Mouse (Mus musculus): ENCODE data around the gene Slc1a5. TPM values are rescaled to one million over a fixed set of nuclear protein-coding genes. Genes with fewer than 3 reads are reported as not detected.

The Slc1a5 gene
- polyA plus RNA-seq, 1 experiment from 2014 or later: 36.1 TPM

GRCm38 (mm10) chr7:16752016-16752415 is 29.1 kb upstream of the Slc1a5 start:
- Histone ChIP-seq H3K9me3 (ENCODE audit: control insufficient read depth, low read length) (no peaks in the 10 kb centered on the region), H3K9ac (ENCODE audit: low read depth, low read length) (no peak overlapping the region), H3K36me3 (ENCODE audit: control insufficient read depth, insufficient read depth, low read length) (peaks cover 28% of the 10 kb centered on the region), H3K4me1 (ENCODE audit: control insufficient read depth, insufficient read depth, low read length) (no peaks in the 10 kb centered on the region), H3K4me3 (ENCODE audit: low read length) (no peak overlapping the region), H3K4me2 (replicated peaks; ENCODE audit: low read depth, low read length) (no peak overlapping the region), H3K27ac (ENCODE audit: low read depth, low read length) (no peak overlapping the region), H3K27me3 (ENCODE audit: control insufficient read depth, insufficient read depth, low read length) (no peaks in the 10 kb centered on the region)
- no peak for ATAC-seq (ENCODE audit: low FRiP score, low TSS enrichment)
- WGBS: 86% methylated on average over 12 of the region's 12 CpGs

GRCm38 (mm10) chr7:16755362-16756017 is 25.6 kb upstream of the Slc1a5 start:
- Histone ChIP-seq H3K4me2 (replicated peaks; ENCODE audit: low read depth, low read length) (no peak overlapping the region), H3K27ac (ENCODE audit: low read depth, low read length) (no peak overlapping the region; the same call in 1 of the 2 replicates), H3K9ac (ENCODE audit: low read depth, low read length) (no peak overlapping the region), H3K9me3 (ENCODE audit: control insufficient read depth, low read length) (no peaks in the 10 kb centered on the region), H3K27me3 (ENCODE audit: control insufficient read depth, insufficient read depth, low read length) (no peaks in the 10 kb centered on the region), H3K4me1 (ENCODE audit: control insufficient read depth, insufficient read depth, low read length) (peaks cover 3% of the 10 kb centered on the region; the same call in 1 of the 2 replicates), H3K36me3 (ENCODE audit: control insufficient read depth, insufficient read depth, low read length) (no peaks in the 10 kb centered on the region), H3K4me3 (ENCODE audit: low read length) (no peak overlapping the region)
- 69% methylated on average over 17 of the region's 17 CpGs for WGBS
- no peak for ATAC-seq (ENCODE audit: low FRiP score, low TSS enrichment)

DNA sequence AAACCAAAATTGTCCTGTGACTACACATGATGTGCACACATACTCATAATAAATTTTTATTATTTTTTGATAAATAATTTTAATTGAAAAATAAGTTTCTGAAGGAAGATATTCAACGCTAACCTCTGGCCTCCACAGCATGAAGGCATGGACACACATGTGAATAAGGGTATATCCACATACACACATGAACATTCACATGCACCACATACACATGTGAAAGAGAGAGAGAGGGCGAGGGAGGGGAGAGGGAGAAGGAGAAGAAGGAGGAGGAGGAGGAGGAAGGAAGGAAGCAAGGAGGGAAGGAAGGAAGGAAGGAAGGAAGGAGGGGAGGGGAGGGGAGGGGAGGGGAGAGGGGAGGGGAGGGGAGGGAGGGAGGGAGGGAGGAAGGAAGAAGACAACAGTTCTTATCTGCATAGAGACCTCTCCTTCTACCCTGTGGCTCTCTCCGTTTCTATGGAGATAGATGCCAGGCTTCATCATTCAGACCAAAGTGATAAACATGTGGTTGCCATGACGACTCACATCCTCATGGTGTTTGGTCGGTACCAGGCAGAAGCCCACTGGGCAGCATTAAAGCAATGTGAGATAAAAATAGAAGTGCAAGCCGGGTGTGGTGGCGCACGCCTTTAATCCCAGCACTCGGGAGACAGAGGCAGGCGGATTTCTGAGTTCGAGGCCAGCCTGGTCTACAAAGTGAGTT is 22.1 kb upstream of the Slc1a5 start:
- Histone ChIP-seq H3K9ac (ENCODE audit: low read depth, low read length) (no peak overlapping the region), H3K27ac (ENCODE audit: low read depth, low read length) (no peak overlapping the region), H3K4me1 (ENCODE audit: control insufficient read depth, insufficient read depth, low read length) (peaks cover 9% of the 10 kb centered on the region), H3K9me3 (ENCODE audit: control insufficient read depth, low read length) (no peaks in the 10 kb centered on the region), H3K4me2 (replicated peaks; ENCODE audit: low read depth, low read length) (no peak overlapping the region), H3K4me3 (ENCODE audit: low read length) (no peak overlapping the region), H3K27me3 (ENCODE audit: control insufficient read depth, insufficient read depth, low read length) (no peaks in the 10 kb centered on the region), H3K36me3 (ENCODE audit: control insufficient read depth, insufficient read depth, low read length) (no peaks in the 10 kb centered on the region)
- 83% methylated on average over 10 of the region's 11 CpGs for WGBS
- no peak for ATAC-seq (ENCODE audit: low FRiP score, low TSS enrichment)

DNA sequence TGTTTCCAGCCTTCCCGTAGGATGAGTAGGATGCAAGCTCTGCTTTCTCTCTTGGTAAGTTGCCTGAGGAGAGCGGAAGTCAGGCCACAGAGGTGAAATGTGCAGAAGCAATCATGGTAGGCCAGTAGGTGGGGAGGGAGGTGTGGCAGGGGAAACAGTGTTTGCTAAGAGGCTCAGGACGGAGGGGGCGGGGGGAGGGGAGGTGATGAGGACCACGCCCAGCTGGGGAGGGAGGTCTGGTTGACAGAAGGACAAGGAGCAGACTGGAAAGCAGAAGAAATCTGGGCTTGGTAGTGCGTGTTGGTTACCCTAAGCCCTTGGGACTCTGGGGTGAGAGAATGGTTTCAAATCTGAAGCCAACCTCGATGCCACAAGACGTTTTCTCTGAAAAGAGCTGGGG is 20.8 kb upstream of the Slc1a5 start:
- no peak overlapping the region for H3K4me2 ChIP-seq (replicated peaks; ENCODE audit: low read depth, low read length)
- no peaks in the 10 kb centered on the region for H3K36me3 ChIP-seq (ENCODE audit: control insufficient read depth, insufficient read depth, low read length)
- no peak for ATAC-seq (ENCODE audit: low FRiP score, low TSS enrichment)
- H3K27me3 ChIP-seq (ENCODE audit: control insufficient read depth, insufficient read depth, low read length): no peaks in the 10 kb centered on the region
- no peak overlapping the region for H3K4me3 ChIP-seq (ENCODE audit: low read length)
- WGBS: 20% methylated on average over 8 of the region's 8 CpGs
- no peaks in the 10 kb centered on the region for H3K9me3 ChIP-seq (ENCODE audit: control insufficient read depth, low read length)
- peaks cover 9% of the 10 kb centered on the region for H3K4me1 ChIP-seq (ENCODE audit: control insufficient read depth, insufficient read depth, low read length)
- no peak overlapping the region for H3K27ac ChIP-seq (ENCODE audit: low read depth, low read length)
- no peak overlapping the region for H3K9ac ChIP-seq (ENCODE audit: low read depth, low read length)

DNA sequence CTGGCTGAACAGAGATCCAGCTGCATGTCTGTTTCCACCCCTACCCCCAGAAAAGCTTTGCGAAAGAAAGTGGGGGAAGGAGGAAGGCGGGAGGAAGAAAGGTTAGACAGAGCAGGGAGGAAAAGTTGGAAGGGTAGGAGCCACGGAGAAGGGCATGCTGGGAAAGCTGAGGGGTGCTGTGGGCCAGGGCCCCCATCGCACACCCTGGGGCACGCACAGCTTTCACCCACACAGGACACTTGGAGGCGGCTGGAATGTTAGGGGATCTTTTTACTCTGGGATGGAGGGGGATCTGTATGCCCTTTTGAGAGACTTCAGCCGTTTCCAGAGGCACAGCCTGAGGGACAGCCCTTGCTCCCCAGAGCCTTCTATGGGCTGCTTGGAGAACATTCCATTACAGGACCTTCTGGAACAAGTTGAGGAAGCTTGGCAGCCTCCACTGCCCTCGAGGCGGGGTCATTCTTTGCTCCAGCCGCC is 20.1 kb upstream of the Slc1a5 start:
- H3K9ac ChIP-seq (ENCODE audit: low read depth, low read length): no peak overlapping the region
- peak overlapping the region; percentile 71 for H3K27ac ChIP-seq (ENCODE audit: low read depth, low read length)
- peak; percentile 58; the same call in 1 of the 2 replicates for ATAC-seq (ENCODE audit: low FRiP score, low TSS enrichment)
- 33% methylated on average over 10 of the region's 10 CpGs for WGBS
- H3K36me3 ChIP-seq (ENCODE audit: control insufficient read depth, insufficient read depth, low read length): no peaks in the 10 kb centered on the region
- peaks cover 9% of the 10 kb centered on the region for H3K4me1 ChIP-seq (ENCODE audit: control insufficient read depth, insufficient read depth, low read length)
- no peak overlapping the region for H3K4me3 ChIP-seq (ENCODE audit: low read length)
- H3K9me3 ChIP-seq (ENCODE audit: control insufficient read depth, low read length): no peaks in the 10 kb centered on the region
- no peaks in the 10 kb centered on the region for H3K27me3 ChIP-seq (ENCODE audit: control insufficient read depth, insufficient read depth, low read length)
- H3K4me2 ChIP-seq (replicated peaks; ENCODE audit: low read depth, low read length): no peak overlapping the region

GRCm38 (mm10) chr7:16761630-16762029 is 19.5 kb upstream of the Slc1a5 start:
- Histone ChIP-seq H3K27me3 (ENCODE audit: control insufficient read depth, insufficient read depth, low read length) (no peaks in the 10 kb centered on the region), H3K4me2 (replicated peaks; ENCODE audit: low read depth, low read length) (no peak overlapping the region), H3K9ac (ENCODE audit: low read depth, low read length) (no peak overlapping the region), H3K4me3 (ENCODE audit: low read length) (no peak overlapping the region), H3K9me3 (ENCODE audit: control insufficient read depth, low read length) (no peaks in the 10 kb centered on the region), H3K36me3 (ENCODE audit: control insufficient read depth, insufficient read depth, low read length) (no peaks in the 10 kb centered on the region), H3K27ac (ENCODE audit: low read depth, low read length) (no peak overlapping the region), H3K4me1 (ENCODE audit: control insufficient read depth, insufficient read depth, low read length) (peaks cover 9% of the 10 kb centered on the region)
- WGBS: 56% methylated on average over 5 of the region's 5 CpGs
- no peak for ATAC-seq (ENCODE audit: low FRiP score, low TSS enrichment)

- H3K4me1 ChIP-seq (ENCODE audit: control insufficient read depth, insufficient read depth, low read length): peaks cover 9% of the 10 kb centered on the region
- H3K9me3 ChIP-seq (ENCODE audit: control insufficient read depth, low read length): no peaks in the 10 kb centered on the region
- no peaks in the 10 kb centered on the region for H3K36me3 ChIP-seq (ENCODE audit: control insufficient read depth, insufficient read depth, low read length)
- H3K27ac ChIP-seq (ENCODE audit: low read depth, low read length): no peak overlapping the region
- H3K9ac ChIP-seq (ENCODE audit: low read depth, low read length): no peak overlapping the region
- no peak overlapping the region for H3K4me2 ChIP-seq (replicated peaks; ENCODE audit: low read depth, low read length)
- WGBS: 91% methylated on average over 7 of the region's 7 CpGs
- no peak overlapping the region for H3K4me3 ChIP-seq (ENCODE audit: low read length)
- no peaks in the 10 kb centered on the region for H3K27me3 ChIP-seq (ENCODE audit: control insufficient read depth, insufficient read depth, low read length)
- no peak for ATAC-seq (ENCODE audit: low FRiP score, low TSS enrichment)
Observed at GRCm38 (mm10) chr7:16763463-16764218, 17.5 kb upstream of the Slc1a5 start.

GRCm38 (mm10) chr7:16766443-16766842 is 14.7 kb upstream of the Slc1a5 start:
- no peak overlapping the region for H3K4me3 ChIP-seq (ENCODE audit: low read length)
- 61% methylated on average over 2 of the region's 2 CpGs for WGBS
- ATAC-seq (ENCODE audit: low FRiP score, low TSS enrichment): no peak
- H3K9me3 ChIP-seq (ENCODE audit: control insufficient read depth, low read length): no peaks in the 10 kb centered on the region
- no peak overlapping the region for H3K9ac ChIP-seq (ENCODE audit: low read depth, low read length)
- no peaks in the 10 kb centered on the region for H3K27me3 ChIP-seq (ENCODE audit: control insufficient read depth, insufficient read depth, low read length)
- H3K36me3 ChIP-seq (ENCODE audit: control insufficient read depth, insufficient read depth, low read length): no peaks in the 10 kb centered on the region
- no peak overlapping the region for H3K27ac ChIP-seq (ENCODE audit: low read depth, low read length)
- no peaks in the 10 kb centered on the region for H3K4me1 ChIP-seq (ENCODE audit: control insufficient read depth, insufficient read depth, low read length)
- no peak overlapping the region for H3K4me2 ChIP-seq (replicated peaks; ENCODE audit: low read depth, low read length)

DNA sequence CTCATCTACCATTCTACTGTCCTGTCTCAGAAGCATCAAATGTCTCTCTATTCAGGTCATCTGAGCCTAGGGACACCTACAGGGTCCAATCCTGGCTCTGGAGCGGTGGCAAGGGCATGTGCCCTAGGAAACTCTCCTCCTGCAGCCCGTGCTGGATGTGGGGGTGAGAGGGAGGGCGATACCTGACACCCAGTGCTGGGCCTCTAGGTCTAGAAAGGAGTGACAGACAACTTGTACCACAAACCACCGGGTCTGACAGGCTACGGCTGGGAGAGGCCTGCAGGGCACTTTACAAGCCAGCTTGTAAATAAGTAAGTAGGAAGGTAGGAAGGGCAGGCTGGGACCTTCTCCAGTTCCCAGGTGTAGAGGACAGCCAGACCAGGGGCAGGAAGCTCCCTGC is 5.3 kb upstream of the Slc1a5 start:
- Histone ChIP-seq H3K36me3 (ENCODE audit: control insufficient read depth, insufficient read depth, low read length) (no peaks in the 10 kb centered on the region), H3K27ac (ENCODE audit: low read depth, low read length) (no peak overlapping the region), H3K4me3 (ENCODE audit: low read length) (no peak overlapping the region), H3K27me3 (ENCODE audit: control insufficient read depth, insufficient read depth, low read length) (no peaks in the 10 kb centered on the region), H3K4me2 (replicated peaks; ENCODE audit: low read depth, low read length) (no peak overlapping the region), H3K9me3 (ENCODE audit: control insufficient read depth, low read length) (peaks cover 3% of the 10 kb centered on the region; the same call in 1 of the 2 replicates), H3K9ac (ENCODE audit: low read depth, low read length) (no peak overlapping the region), H3K4me1 (ENCODE audit: control insufficient read depth, insufficient read depth, low read length) (no peaks in the 10 kb centered on the region)
- 27% methylated on average over 5 of the region's 5 CpGs for WGBS
- ATAC-seq (ENCODE audit: low FRiP score, low TSS enrichment): peak; percentile 73
